Mouse (Mus musculus) midbrain, embryonic 16.5 days (tissue): ENCODE data around the gene Kcnj6. TPM values are rescaled to one million over a fixed set of nuclear protein-coding genes. Genes with fewer than 3 reads are reported as not detected.
A peak's percentile ranks its signal among the peaks of the same experiment; 100 is the strongest.

Experiments
- ATAC-seq: fragments of 200-750 bp; cut with Nextera tagmentation; 2 replicates; pipeline ENCODE4 v1.8.0; 2017; ENCODE audit warnings: moderate TSS enrichment
- H3K27ac ChIP-seq: fragments of 300-500 bp; sonication (generic); 2 replicates; pipeline ENCODE4 v1.5.1; 2014; ENCODE audit warnings: mild to moderate bottlenecking, low read length, mixed read lengths
- H3K27me3 ChIP-seq: fragments of 300-500 bp; sonication (generic); 2 replicates; pipeline ENCODE4 v1.6.1; 2014; ENCODE audit warnings: low read depth, low read length, mixed read lengths; ENCODE audit not compliant: control insufficient read depth, insufficient read depth
- H3K36me3 ChIP-seq: fragments of 300-500 bp; sonication (generic); 2 replicates; pipeline ENCODE4 v1.6.1; 2014; ENCODE audit warnings: mild to moderate bottlenecking, low read length, moderate library complexity, mixed read lengths; ENCODE audit not compliant: control insufficient read depth, insufficient read depth
- H3K4me1 ChIP-seq: fragments of 300-500 bp; sonication (generic); 2 replicates; pipeline ENCODE4 v1.6.1; 2014; ENCODE audit warnings: mild to moderate bottlenecking, low read length, mixed read lengths; ENCODE audit not compliant: control insufficient read depth, insufficient read depth
- H3K4me2 ChIP-seq: fragments of 300-500 bp; sonication (generic); 2 replicates; pipeline ENCODE4 v1.6.1; 2014; ENCODE audit warnings: mild to moderate bottlenecking, low read length, mixed read lengths
- H3K4me3 ChIP-seq: fragments of 300-500 bp; sonication (generic); 2 replicates; pipeline ENCODE4 v1.5.1; 2014; ENCODE audit warnings: low read depth, mild to moderate bottlenecking, low read length, moderate library complexity, mixed read lengths
- H3K9ac ChIP-seq: fragments of 300-500 bp; sonication (generic); 2 replicates; pipeline ENCODE4 v1.6.1; 2014; ENCODE audit warnings: low read depth, low read length, mixed read lengths
- H3K9me3 ChIP-seq: fragments of 300-500 bp; sonication (generic); replicated peaks from 2 replicates; pipeline ENCODE4 v1.6.1; 2014; ENCODE audit warnings: mild to moderate bottlenecking, low read length, mixed read lengths; ENCODE audit not compliant: control insufficient read depth, poor library complexity, severe bottlenecking
- WGBS: fragments of 180-500 bp; shearing (Covaris S2); extraction: QIAGEN DNeasy Blood & Tissue Kit; methylation state at CpG from one replicate; pipeline ENCODE4 v1.1.7; 2014; 5-methylcytosine and 5-hydroxymethylcytosine counted together
- polyA plus RNA-seq: library from polyadenylated mRNA; unstranded; fragments of >200 nt; fragmentation: Nextera tagmentation; extraction: Ambion mirVana; gene quantifications from 2 replicates; pipeline ENCODE4 v1.2.1, GENCODE M21; 2015

The Kcnj6 gene
- polyA plus RNA-seq, 1 experiment from 2014 or later = 6.5 TPM

DNA sequence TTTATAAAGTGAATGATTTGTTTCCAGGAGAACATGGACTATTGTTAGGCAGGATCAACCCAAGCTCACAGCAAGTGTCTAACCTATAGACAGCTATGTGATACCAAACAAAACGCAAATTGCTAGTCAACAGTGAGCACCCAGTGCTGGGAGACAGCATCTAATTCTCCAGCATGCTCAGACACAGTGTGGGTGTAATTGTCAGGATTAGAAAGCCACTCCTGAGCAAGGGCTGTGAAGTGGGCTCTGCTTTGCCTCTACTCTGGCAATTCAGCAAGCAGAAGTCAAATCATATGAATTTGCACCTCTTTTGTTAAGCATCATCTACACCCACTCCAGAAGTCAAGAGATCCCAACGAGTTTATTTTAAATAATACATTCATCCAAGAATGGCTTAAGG, 7.4 kb downstream of the Kcnj6 start:
- Histone ChIP-seq H3K27ac (no peak overlapping the region), H3K4me2 (no peak overlapping the region), H3K4me3 (no peak overlapping the region), H3K9ac (no peak overlapping the region), H3K9me3 (no peaks in the 10 kb centered on the region; the same call in 1 of the 2 replicates), H3K27me3 (no peaks in the 10 kb centered on the region), H3K4me1 (peaks cover 28% of the 10 kb centered on the region), H3K36me3 (no peaks in the 10 kb centered on the region)
- ATAC-seq = no peak
- WGBS = 85% methylated on average over 2 of the region's 2 CpGs

DNA sequence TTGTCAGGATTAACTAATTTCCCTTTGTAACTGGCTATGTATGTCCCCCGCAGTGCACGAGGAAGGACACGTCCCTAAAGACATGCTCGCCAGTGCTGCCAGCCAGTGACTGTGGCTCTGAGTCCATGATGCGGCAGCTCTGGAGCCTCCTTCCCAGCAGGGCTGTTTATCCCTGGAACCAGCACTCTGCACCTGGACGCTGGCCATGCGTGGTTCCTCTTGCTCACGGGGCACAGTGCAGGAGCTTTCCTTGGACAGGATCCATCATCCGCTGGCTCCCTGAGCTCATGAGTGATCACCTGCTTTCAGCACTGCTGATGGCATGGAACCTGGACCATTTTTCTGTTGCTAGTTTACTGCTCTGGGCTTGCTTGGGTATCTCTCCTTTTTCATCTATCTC, 10.8 kb downstream of the Kcnj6 start:
- Histone ChIP-seq H3K4me3 (no peak overlapping the region), H3K4me1 (peaks cover 5% of the 10 kb centered on the region), H3K9me3 (no peaks in the 10 kb centered on the region; the same call in 1 of the 2 replicates), H3K4me2 (no peak overlapping the region), H3K27me3 (no peaks in the 10 kb centered on the region), H3K9ac (no peak overlapping the region), H3K36me3 (no peaks in the 10 kb centered on the region), H3K27ac (peak overlapping the region; percentile 5; the same call in 1 of the 2 replicates)
- 38% methylated on average over 9 of the region's 9 CpGs for WGBS
- no peak for ATAC-seq

DNA sequence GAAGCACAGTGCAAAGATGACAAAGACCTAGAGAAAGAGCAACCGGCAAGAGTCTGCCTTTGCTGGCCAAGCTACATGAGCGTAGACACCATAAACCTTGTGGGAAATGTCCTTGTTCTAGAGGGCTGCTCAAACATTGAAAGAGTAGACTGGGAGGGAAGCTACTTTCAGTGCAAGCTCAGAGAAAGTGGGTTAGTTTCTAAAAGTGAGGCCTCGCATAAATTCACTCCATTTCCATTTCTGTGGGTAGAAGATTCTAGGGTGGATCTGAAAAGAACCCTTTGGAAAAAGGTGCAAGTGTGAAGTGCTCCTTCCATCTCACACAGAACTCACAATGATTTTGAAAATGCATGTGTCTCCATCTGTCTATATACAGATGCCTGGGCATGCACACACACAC, 13.2 kb downstream of the Kcnj6 start:
- Histone ChIP-seq H3K4me3 (no peak overlapping the region), H3K9ac (no peak overlapping the region), H3K36me3 (no peaks in the 10 kb centered on the region), H3K9me3 (no peaks in the 10 kb centered on the region; the same call in 1 of the 2 replicates), H3K4me1 (peaks cover 5% of the 10 kb centered on the region), H3K4me2 (no peak overlapping the region), H3K27ac (no peak overlapping the region), H3K27me3 (no peaks in the 10 kb centered on the region)
- ATAC-seq = no peak
- 97% methylated on average over 3 of the region's 3 CpGs for WGBS

DNA sequence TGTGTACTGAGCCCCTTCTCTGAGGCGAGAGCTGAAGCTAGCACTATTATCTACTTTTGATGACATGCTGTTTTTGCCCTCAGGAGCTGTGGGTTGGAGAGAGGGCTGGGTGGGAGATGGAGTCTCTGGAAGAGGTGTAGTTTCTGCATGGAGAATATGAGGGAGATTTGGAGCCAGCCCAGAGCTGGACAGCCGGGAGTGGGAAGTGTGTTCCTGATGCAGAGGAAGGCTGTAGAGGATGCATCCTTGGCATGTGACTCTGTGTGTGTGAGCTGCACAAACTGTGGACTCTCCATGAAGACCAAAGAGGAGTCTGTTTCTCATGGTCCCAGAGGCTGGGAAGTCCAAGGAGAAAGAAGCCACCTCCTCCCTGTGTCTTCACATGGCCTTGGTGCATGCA, 17.1 kb downstream of the Kcnj6 start:
- 86% methylated on average over 2 of the region's 2 CpGs for WGBS

DNA sequence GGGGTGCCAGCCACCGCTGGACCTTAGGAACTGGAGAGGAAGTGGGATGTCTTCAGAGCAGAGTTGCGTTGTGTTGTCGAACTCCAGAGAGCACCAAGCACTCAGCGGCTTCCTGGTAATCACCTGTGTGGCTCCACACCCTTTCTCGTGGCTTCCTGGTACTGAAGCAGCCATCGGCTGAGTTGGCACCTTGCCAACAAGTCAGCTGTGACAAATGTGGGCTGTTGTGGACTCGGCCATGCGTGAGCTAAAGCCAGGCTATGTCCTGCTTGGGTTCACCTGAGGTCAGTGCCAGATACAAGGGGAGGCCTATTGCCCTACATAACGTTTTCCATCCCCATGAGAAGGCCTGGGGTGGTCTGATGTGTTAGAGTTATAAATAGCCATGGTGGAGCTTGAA, 18.0 kb downstream of the Kcnj6 start:
- 70% methylated on average over 9 of the region's 9 CpGs for WGBS
- H3K27ac ChIP-seq = no peak overlapping the region
- no peaks in the 10 kb centered on the region for H3K27me3 ChIP-seq
- H3K4me2 ChIP-seq = no peak overlapping the region
- no peak overlapping the region for H3K4me3 ChIP-seq
- no peak overlapping the region for H3K9ac ChIP-seq
- H3K9me3 ChIP-seq = no peaks in the 10 kb centered on the region
- no peak for ATAC-seq
- H3K36me3 ChIP-seq = no peaks in the 10 kb centered on the region
- peaks cover 3% of the 10 kb centered on the region; the same call in 1 of the 2 replicates for H3K4me1 ChIP-seq

More for the DNA sequence above, 17.1 kb downstream of the Kcnj6 start:
- H3K27me3 ChIP-seq = no peaks in the 10 kb centered on the region
- H3K4me1 ChIP-seq = peaks cover 3% of the 10 kb centered on the region; the same call in 1 of the 2 replicates
- H3K27ac ChIP-seq = no peak overlapping the region
- no peaks in the 10 kb centered on the region for H3K9me3 ChIP-seq
- no peak for ATAC-seq
- no peak overlapping the region for H3K4me3 ChIP-seq
- no peak overlapping the region for H3K9ac ChIP-seq
- no peak overlapping the region for H3K4me2 ChIP-seq
- no peaks in the 10 kb centered on the region for H3K36me3 ChIP-seq

DNA sequence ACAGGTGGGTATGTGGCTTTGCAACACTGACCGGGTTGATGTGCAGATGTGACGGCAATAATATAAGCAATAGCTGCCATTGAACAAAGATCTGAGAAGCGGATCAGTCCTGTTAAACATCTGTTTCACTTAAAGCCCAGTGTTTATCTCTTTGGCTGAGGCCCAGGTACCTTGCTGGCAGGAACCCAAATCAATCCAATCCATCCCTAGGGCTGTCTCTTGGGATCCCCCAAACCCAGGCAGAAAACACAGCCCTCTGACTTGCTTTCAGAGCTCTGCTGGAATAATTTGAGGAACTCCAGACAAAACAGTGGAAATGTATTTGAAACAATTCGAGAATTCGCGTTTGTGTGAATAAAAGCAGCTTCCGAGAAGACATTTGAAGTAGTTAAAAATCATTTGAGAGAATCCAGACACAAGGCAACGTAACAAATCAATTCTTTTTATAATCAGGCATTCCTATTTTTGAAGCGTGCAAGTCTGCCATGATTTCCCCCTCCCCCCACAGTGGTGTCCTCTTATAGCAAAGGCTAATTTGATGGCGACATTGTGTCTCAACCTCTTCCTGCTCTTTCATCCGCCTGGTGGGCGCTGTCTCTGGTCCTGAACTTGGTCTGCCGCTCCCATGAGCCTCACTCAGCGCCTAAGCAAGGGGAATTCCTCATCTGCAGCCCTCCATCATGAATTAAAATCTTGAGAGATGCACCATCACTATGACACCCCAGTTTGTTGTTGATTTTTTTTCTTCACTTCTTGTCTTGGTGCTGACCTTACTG, 25.2 kb downstream of the Kcnj6 start:
- no peak overlapping the region for H3K4me2 ChIP-seq
- H3K9me3 ChIP-seq = no peaks in the 10 kb centered on the region
- 44% methylated on average over 14 of the region's 14 CpGs for WGBS
- H3K27me3 ChIP-seq = no peaks in the 10 kb centered on the region
- no peaks in the 10 kb centered on the region for H3K36me3 ChIP-seq
- H3K4me1 ChIP-seq = no peaks in the 10 kb centered on the region; the same call in 1 of the 2 replicates
- no peak overlapping the region for H3K27ac ChIP-seq
- no peak for ATAC-seq
- H3K9ac ChIP-seq = no peak overlapping the region
- H3K4me3 ChIP-seq = no peak overlapping the region

DNA sequence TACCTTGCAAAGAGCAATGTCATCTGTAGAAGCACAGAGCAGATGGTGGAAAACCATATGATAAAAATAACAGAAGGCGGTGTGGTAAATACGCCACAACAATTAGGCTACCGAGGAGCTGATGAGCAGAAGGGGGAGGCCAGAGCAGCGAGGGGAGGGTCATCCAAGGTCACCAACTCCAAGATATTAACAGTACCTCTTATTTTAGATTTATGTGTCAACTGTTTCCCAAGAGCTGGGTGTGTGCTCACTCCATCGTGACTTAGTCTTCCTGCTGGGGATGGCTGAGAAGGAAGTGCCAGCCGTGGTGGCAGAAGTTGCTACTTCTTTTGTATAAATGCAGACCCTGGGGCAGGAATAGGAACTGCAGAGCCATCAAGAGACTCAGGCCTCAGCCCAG, 28.6 kb downstream of the Kcnj6 start:
- Histone ChIP-seq H3K27ac (no peak overlapping the region), H3K9me3 (no peaks in the 10 kb centered on the region), H3K27me3 (no peaks in the 10 kb centered on the region), H3K4me1 (peaks cover 2% of the 10 kb centered on the region; the same call in 1 of the 2 replicates), H3K4me3 (no peak overlapping the region), H3K9ac (no peak overlapping the region), H3K4me2 (no peak overlapping the region), H3K36me3 (no peaks in the 10 kb centered on the region)
- no peak for ATAC-seq
- 80% methylated on average over 6 of the region's 6 CpGs for WGBS

DNA sequence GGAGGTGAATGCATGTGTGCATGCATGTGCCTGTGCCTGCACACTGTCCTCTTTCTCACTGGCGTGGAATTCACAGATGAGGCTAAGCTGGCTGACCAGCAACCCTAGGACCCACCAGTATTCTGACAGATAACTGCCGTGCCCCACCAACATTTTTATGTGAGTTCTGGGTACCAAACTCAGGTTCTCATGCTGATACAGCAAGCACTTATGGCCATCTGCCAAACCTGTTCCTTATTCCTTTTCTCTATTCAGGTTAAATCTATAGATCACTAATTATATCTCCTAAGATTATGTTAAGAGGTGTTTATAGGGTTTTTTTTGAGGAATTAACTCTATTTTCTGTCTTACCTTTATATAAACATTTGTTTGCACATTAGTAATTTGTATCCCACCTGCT, 29.0 kb downstream of the Kcnj6 start:
- H3K4me1 ChIP-seq = peaks cover 2% of the 10 kb centered on the region; the same call in 1 of the 2 replicates
- 87% methylated on average over 2 of the region's 2 CpGs for WGBS
- H3K9ac ChIP-seq = no peak overlapping the region
- no peak overlapping the region for H3K4me3 ChIP-seq
- no peaks in the 10 kb centered on the region for H3K27me3 ChIP-seq
- no peak overlapping the region for H3K27ac ChIP-seq
- no peak overlapping the region for H3K4me2 ChIP-seq
- ATAC-seq = no peak
- no peaks in the 10 kb centered on the region for H3K9me3 ChIP-seq
- no peaks in the 10 kb centered on the region for H3K36me3 ChIP-seq

DNA sequence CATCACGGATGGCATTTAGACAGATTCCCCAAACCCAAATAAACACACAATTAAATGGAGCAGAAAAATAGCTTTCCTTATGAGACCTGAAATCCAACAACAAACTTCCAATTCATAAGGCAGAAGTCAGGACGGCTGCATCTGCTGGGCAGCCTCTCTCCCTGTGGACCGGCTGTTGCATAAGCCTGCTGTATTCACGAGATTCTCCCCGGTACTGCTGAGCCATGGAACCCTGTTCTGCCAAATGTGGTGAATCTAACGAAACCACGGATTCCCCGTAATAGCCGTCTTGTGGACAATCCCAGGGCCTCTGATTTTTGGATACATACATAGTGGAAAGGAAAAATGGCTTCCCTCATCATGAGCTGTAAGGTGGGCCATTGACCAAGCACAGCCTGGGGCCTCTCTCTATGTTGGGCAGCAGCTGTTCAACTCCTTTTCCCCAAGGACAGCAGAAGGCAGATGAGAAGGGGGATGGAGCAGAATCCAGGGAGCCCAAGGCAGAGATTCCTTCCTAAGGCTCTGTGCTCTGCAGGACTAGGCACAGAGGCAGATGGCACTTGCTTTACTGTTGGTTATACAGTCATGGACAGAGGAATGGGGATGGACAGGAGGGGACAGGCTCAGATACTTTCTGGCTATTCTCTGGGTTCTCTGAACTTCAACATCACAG, 40.2 kb downstream of the Kcnj6 start:
- Histone ChIP-seq H3K9me3 (no peaks in the 10 kb centered on the region), H3K9ac (no peak overlapping the region), H3K4me3 (no peak overlapping the region), H3K36me3 (no peaks in the 10 kb centered on the region), H3K27me3 (no peaks in the 10 kb centered on the region), H3K27ac (no peak overlapping the region), H3K4me2 (no peak overlapping the region), H3K4me1 (no peaks in the 10 kb centered on the region)
- ATAC-seq = no peak
- WGBS = 80% methylated on average over 9 of the region's 9 CpGs
